Mouse (Mus musculus) megakaryocyte, adult 5-6 weeks (primary cell): Measurements from ENCODE around the gene Lmnb2. TPM values are rescaled to one million over a fixed set of nuclear protein-coding genes. Genes with fewer than 3 reads are reported as not detected.

Source experiments
- ATAC-seq: 2 replicates; pipeline ENCODE4 v1.8.0; 2016; ENCODE audit warnings: mild to moderate bottlenecking, inconsistent platforms; ENCODE audit not compliant: poor library complexity, severe bottlenecking
- total RNA-seq, 2 experiments: library from RNA; stranded (forward) in 1 of 2; stranded (reverse) in 1 of 2; fragments of 153-499, 151-499 nt in 1 of 2; fragments of 221-1000, 200-1000 nt in 1 of 2; gene quantifications; 2 replicates each; pipeline versions ENCODE4 v1.2.3 to v1.2.4; 2015 to 2017

Lmnb2 gene
- total RNA-seq, 2 experiments from 2014 or later: 9.5 to 35.2 TPM

GRCm38 (mm10) chr10:80900318-80901247, 17.5 kb downstream of the Lmnb2 start, which contains the start of gene Timm13:
TSS of gene Timm13 (minus strand) at chr10:80900969.
- peak; percentile 95 for ATAC-seq

DNA sequence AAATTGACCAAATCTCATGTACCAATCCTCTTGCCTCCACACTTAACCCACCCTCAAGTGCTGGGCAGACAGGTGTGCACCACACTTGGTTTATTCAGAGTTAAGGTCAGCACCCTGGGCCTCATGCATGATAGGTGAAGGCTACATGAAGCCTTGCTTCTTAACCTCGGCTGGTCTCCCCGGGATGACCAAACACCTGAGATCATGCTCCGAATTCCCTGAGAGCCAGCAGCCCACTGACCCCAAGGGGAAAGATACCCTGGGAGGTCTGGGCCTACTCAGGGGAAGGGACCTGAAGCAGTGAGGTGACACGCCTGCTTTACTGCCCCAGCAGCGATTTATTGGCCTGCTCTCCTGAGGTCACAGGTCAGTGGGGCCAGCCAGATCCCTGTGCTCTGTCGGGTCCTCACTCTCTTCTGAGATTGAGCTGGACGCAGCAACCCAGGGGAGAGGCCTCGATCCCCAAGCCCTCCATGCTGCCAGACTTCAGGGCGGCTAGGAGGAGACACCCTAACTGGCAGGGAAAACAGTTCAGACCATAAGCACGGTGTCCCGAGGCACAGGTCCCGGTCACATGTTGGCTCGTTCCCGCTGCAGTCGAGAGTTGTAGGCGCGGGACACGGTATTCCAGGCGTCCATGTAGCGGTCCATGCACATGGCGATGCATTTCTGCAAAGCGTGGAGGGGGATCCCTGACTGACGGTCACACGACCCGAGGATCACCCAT, 18.3 kb downstream of the Lmnb2 start:
- ATAC-seq: no peak

GRCm38 (mm10) chr10:80899074-80899473, 19.0 kb downstream of the Lmnb2 start:
- ATAC-seq: no peak

- no peak for ATAC-seq
These were observed 20.1 kb downstream of the Lmnb2 start for GRCm38 (mm10) chr10:80897861-80898510.

- ATAC-seq: no peak
These were observed 21.2 kb downstream of the Lmnb2 start for GRCm38 (mm10) chr10:80896581-80897485.

GRCm38 (mm10) chr10:80895697-80896096, 22.3 kb downstream of the Lmnb2 start:
- ATAC-seq: no peak

DNA sequence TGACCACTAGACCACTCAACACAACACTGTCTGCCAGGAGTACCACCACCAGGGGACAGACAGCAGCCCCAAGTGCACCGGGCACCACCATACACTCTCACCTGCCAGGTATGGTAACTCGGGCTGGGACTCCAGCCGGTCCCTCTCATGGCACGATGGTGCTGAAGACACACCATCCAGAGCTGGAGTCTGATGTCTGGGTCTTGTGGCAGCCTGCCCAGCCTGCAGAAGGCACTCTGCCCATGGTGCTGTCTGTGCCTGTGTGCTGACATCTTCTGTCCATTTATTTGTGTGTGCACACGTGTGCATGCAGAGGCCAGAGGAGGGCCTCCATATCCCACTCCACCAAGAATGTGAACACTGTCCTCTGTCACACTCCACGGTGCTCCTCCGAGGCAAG, 22.9 kb downstream of the Lmnb2 start:
- ATAC-seq: no peak

- no peak for ATAC-seq
These were observed 30.9 kb downstream of the Lmnb2 start for GRCm38 (mm10) chr10:80887181-80887580.

DNA sequence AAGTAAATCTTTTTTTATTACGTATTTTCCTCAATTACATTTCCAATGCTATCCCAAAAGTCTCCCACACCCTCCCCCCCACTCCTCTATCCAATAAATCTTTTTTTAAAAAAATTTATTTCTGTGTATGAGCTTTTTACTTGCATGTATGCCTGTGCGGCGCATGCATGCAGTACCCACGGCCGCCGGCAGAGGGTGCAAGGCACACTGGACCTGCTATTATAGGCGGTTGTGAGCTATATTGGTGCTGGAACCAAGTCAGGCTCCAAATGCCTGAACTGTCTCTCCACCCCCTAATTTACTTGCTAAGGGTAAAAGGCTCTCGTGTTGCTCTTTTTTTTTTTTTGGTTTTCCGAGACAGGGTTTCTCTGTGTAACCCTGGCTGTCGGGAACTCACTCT, 36.7 kb downstream of the Lmnb2 start:
- ATAC-seq: peak; percentile 65; the same call in 1 of the 2 replicates

- no peak for ATAC-seq
These were observed 37.1 kb downstream of the Lmnb2 start for GRCm38 (mm10) chr10:80880901-80881300.

- ATAC-seq: peak; percentile 87
These were observed 37.9 kb downstream of the Lmnb2 start for GRCm38 (mm10) chr10:80880131-80880641.

- ATAC-seq: no peak
These were observed 41.5 kb downstream of the Lmnb2 start for GRCm38 (mm10) chr10:80876594-80876993.

- ATAC-seq: peak; percentile 58; the same call in 1 of the 2 replicates
These were observed 42.0 kb downstream of the Lmnb2 start for GRCm38 (mm10) chr10:80876028-80876427.

- no peak for ATAC-seq
These were observed 44.0 kb downstream of the Lmnb2 start for GRCm38 (mm10) chr10:80874035-80874434.

DNA sequence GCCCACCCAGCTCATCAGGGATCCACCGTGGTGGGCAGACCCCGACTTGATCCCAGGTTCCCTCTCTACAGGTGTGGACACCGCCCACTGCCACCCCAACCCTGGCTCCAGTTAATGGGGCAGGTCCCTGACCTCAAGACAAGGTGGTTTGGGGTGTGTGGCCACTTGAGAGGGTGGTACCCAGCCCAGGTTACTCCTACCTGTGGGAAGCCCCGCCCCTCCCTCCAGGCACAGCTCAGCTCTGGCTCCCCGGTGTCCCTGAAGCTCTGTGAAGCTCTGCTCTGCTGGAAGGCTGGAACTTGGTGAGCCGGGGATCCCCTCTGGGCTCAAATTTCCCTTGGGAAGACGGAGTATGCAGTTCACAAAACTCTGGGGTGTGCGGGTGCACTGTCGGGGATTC, 46.5 kb downstream of the Lmnb2 start, which contains the start of gene Tmprss9:
Gene Tmprss9, plus strand, starts transcription at position 268 of the 400 bp plus-strand sequence.
- no peak for ATAC-seq

- no peak for ATAC-seq
These were observed 47.1 kb downstream of the Lmnb2 start for GRCm38 (mm10) chr10:80870993-80871392.

DNA sequence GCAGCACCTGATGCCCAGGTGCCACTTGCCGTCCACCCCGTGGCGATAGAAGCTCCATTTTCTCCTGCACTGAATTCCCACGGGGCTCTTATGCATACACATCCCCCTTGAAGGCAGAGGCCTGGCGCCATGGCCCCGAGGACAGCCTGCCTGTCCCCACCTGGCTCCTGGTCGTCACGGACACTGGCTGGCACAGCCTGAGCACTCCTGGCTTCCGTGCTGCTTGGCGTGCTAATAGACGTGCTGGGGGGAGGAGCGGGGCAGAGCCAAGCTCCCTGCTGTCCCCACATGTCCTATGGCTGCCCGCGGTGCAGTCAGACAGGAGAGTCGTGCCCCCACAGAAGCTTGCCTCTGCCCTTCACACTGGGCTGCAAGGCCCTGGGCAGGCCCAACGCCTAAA, 53.6 kb downstream of the Lmnb2 start:
- ATAC-seq: no peak

- ATAC-seq: no peak
These were observed 55.7 kb downstream of the Lmnb2 start for GRCm38 (mm10) chr10:80862305-80862704.

- ATAC-seq: 0 out of 2 replicates have a peak, but pooled peaks have one; percentile 8
These were observed 59.6 kb downstream of the Lmnb2 start for GRCm38 (mm10) chr10:80858350-80858935.
